Mouse (Mus musculus) E14TG2a.4 (cell line): Measurements from ENCODE around the gene Zdhhc6.

Experiments
- H3K27me3 ChIP-seq: 2 replicates; pipeline ENCODE4 v1.6.1; 2014; ENCODE audit warnings: low read length, control low read depth; ENCODE audit not compliant: insufficient read depth
- H3K36me3 ChIP-seq: 2 replicates; pipeline ENCODE4 v1.6.1; 2014; ENCODE audit warnings: low read length, control low read depth; ENCODE audit not compliant: insufficient read depth
- H3K4me1 ChIP-seq: replicated peaks from 2 replicates; pipeline ENCODE4 v1.6.1; 2014; ENCODE audit warnings: low read depth, low read length, control low read depth
- H3K4me3 ChIP-seq: replicated peaks from 2 replicates; pipeline ENCODE4 v1.5.1; 2014; ENCODE audit warnings: mild to moderate bottlenecking, low read length
- H3K9me3 ChIP-seq: 2 replicates; pipeline ENCODE4 v1.6.1; 2014; ENCODE audit warnings: low read length, control low read depth
- CTCF ChIP-seq: conservative IDR thresholded peaks from 2 replicates; pipeline ENCODE4 v1.5.1; 2014; ENCODE audit warnings: low read length
- NANOG ChIP-seq: IDR thresholded peaks from 2 replicates; pipeline ENCODE4 v1.6.1; 2014; ENCODE audit warnings: borderline replicate concordance, low read length, mixed read lengths
- POU5F1 ChIP-seq: IDR thresholded peaks from 2 replicates; pipeline ENCODE4 v1.6.1; 2014; ENCODE audit warnings: low read length, borderline replicate concordance

Gene Zdhhc6

DNA sequence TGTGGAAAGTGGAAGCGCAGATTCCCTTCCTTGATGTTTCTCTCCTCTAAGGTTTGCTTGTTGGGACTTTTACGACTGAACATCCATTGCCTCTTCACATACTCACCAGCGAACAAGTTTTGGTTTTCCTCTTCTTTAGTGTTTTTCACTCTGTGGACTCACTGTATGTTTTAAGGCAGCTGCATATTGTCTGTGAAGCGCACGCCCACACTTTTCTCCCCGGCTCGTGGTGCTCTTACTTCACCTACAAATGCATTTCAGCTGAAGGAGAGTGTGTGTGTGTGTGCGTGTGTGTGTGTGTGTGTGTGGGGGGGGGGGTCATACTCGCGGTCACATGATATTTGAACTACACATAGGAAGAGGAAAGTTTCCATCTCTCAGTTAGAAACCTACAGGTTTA lies 21.8 kb upstream of the Zdhhc6 start:
- H3K27me3 ChIP-seq: no peaks in the 10 kb centered on the region
- H3K4me3 ChIP-seq: no peak overlapping the region
- no peaks in the 10 kb centered on the region for H3K9me3 ChIP-seq
- TF ChIP-seq NANOG (no peak), POU5F1 (no peak), CTCF (no peak)
- peaks cover 8% of the 10 kb centered on the region; the same call in 1 of the 2 replicates for H3K36me3 ChIP-seq
- peaks cover 6% of the 10 kb centered on the region; the same call in 1 of the 2 replicates for H3K4me1 ChIP-seq

DNA sequence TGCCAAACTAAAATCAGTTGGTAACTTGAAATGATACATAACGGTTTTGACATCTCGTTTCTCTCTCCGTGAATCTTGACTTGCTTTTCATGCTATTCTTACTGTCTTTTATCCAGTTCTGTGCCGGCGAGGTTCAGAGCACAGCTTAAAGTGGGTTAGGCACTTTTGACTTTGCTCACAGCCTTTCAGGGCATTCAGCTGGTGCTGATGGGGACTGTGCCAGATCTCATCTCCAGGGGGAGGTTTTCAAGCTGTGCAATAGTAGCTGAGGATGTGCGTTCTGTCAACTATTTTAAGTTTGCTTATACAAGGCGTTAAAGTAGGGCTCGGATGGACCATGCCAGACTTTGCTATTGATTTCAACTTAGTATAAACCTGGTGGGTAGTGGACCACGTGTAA lies 21.2 kb upstream of the Zdhhc6 start:
- no peaks in the 10 kb centered on the region for H3K27me3 ChIP-seq
- H3K4me1 ChIP-seq: peaks cover 6% of the 10 kb centered on the region; the same call in 1 of the 2 replicates
- H3K36me3 ChIP-seq: peaks cover 9% of the 10 kb centered on the region; the same call in 1 of the 2 replicates
- H3K4me3 ChIP-seq: no peak overlapping the region
- TF ChIP-seq CTCF (no peak), NANOG (no peak), POU5F1 (no peak)
- no peaks in the 10 kb centered on the region for H3K9me3 ChIP-seq

DNA sequence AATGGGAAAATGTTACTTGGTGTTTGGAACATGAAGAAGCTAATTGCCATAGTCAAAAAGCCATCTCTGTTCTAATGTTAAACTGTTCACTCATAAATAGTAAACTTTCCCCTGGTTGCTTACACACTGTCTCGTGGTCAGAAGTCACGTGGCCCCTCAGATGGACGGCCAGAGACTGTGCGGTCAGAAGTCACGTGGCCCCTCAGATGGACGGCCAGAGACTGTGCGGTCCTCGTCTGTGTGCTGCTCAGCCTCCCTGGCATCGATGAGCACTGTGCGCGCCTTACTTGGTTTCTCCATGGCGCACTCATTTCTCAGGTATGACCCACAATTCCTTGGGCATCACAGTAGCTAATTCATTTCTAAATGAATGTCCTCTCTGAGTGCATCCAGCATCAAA lies 20.6 kb upstream of the Zdhhc6 start:
- Histone ChIP-seq H3K36me3 (peaks cover 15% of the 10 kb centered on the region), H3K27me3 (no peaks in the 10 kb centered on the region), H3K4me3 (no peak overlapping the region), H3K9me3 (no peaks in the 10 kb centered on the region), H3K4me1 (peaks cover 6% of the 10 kb centered on the region; the same call in 1 of the 2 replicates)
- TF ChIP-seq NANOG (no peak), POU5F1 (no peak), CTCF (no peak)

DNA sequence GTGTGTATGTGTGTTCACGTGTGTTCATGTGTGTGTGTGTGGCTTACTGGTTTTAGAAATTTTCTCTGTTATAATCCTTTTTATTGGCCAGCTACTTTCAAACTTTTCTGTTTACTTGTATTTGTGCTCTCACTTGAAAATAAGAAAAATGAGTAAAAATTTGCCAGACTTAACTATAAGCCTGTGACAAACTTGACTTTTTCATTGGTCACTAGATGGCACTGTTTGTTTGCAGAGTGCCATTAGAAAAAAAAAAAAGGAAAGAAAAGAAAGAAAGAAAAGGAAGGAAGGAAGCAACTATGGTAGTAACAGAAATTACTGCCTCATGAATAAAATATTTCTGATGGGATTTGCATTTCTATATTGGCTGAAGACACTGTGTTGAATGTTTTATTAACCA lies 20.0 kb upstream of the Zdhhc6 start:
- no peaks in the 10 kb centered on the region for H3K9me3 ChIP-seq
- peaks cover 6% of the 10 kb centered on the region; the same call in 1 of the 2 replicates for H3K4me1 ChIP-seq
- no peak overlapping the region for H3K4me3 ChIP-seq
- H3K36me3 ChIP-seq: peaks cover 21% of the 10 kb centered on the region
- peak; percentile 37 for TF ChIP-seq CTCF
- TF ChIP-seq NANOG: no peak
- no peaks in the 10 kb centered on the region for H3K27me3 ChIP-seq

DNA sequence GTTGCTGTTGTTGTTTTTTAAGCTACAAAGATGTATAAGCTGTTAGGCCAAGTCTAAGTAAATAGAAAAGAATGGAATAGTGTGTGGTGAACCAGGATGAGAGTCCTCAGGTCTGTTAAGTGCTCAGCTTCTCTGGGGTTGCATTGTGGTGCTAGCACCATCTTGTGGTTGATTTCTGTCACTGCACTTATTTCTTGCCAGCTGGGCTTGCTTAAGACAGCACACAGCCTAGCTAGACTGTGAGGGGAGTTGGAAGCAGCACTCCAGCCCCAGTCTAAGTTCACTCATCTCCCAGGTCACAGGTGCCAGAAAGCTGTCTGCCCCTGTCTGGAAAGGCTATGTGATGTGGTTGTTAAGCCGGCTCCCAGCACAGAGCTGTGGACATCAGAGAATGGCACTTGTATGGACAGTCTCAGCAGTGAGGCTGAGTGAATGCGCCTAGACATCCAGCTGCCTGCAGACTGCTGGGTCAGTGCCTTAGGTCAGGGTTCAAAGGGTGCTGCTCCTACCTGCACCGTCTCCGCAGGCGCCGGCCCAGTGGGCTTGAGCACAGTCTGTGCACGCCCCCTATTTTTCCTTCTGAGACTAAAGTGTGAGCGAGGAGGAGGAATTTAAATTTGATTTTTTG lies 16.9 kb upstream of the Zdhhc6 start:
- no peak for TF ChIP-seq POU5F1
- TF ChIP-seq CTCF: peak; percentile 76
- TF ChIP-seq NANOG: no peak
- Histone ChIP-seq H3K36me3 (peaks cover 49% of the 10 kb centered on the region), H3K4me1 (peaks cover 6% of the 10 kb centered on the region; the same call in 1 of the 2 replicates), H3K4me3 (no peak overlapping the region), H3K9me3 (no peaks in the 10 kb centered on the region), H3K27me3 (no peaks in the 10 kb centered on the region)

DNA sequence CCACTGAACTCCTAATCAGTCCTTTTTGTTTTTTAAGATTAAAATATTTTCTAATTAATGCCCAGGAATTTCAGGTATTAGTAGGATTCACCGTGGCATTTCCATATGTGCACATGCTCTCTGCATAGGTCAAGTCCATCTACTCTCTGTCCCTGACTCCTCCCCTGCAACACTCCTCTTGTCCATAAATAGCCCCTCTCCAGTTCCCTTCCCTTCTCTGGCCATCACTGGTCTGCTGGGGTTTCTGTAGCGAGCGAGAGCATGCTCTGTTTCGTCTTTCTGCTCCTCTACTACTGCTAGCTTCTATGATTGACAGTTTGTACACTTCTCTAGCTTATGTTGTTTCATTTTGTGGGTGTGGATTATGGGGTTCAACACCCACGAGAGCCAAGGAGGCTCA lies 15.9 kb upstream of the Zdhhc6 start:
- H3K9me3 ChIP-seq: no peaks in the 10 kb centered on the region
- H3K4me3 ChIP-seq: no peak overlapping the region
- H3K27me3 ChIP-seq: no peaks in the 10 kb centered on the region
- peaks cover 48% of the 10 kb centered on the region for H3K36me3 ChIP-seq
- H3K4me1 ChIP-seq: peaks cover 6% of the 10 kb centered on the region; the same call in 1 of the 2 replicates
- TF ChIP-seq CTCF: no peak
- no peak for TF ChIP-seq POU5F1
- TF ChIP-seq NANOG: no peak

DNA sequence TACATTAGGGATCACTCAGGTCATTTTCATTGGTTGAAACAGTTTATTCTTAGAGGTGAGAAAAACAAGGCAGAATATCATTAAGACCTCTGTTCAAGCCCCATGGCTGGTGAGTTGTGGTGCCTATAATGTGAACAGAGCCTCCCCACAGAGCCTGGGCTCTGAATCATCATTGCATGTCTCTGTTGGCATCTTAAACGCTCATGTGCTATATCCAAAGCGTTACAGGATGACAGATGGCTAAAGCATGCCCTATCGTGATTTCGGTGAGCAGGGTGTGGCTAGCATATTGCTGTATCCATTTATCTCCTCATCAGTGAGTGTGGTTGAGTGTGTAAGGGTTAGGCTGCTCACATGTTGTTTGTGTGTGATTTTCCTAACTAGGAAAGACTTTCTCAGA lies 11.7 kb upstream of the Zdhhc6 start:
- Histone ChIP-seq H3K27me3 (no peaks in the 10 kb centered on the region), H3K36me3 (peaks cover 57% of the 10 kb centered on the region), H3K9me3 (no peaks in the 10 kb centered on the region), H3K4me1 (peaks cover 7% of the 10 kb centered on the region; the same call in 1 of the 2 replicates), H3K4me3 (no peak overlapping the region)
- no peak for TF ChIP-seq CTCF
- no peak for TF ChIP-seq NANOG
- no peak for TF ChIP-seq POU5F1

DNA sequence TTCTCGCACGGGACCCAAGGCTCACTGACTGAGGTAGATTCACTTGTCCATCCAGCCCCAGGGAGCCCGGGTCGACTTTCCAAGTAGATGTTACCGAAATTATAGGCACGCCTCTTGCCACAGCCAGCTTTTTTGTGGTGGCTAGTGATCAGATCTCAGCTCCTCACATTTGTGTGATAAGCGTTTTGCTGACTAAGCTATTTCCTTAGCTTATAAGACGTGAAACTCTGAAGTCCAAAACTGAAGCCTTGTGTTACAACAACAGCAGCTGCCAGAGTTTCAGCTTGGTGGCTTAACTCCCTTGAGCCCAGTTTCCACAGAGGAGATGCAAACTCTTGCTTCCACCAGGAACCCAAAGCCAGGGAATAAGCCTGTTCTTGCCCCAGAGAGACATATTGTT lies 6.8 kb upstream of the Zdhhc6 start:
- no peak overlapping the region for H3K4me3 ChIP-seq
- H3K27me3 ChIP-seq: no peaks in the 10 kb centered on the region
- no peak for TF ChIP-seq CTCF
- TF ChIP-seq NANOG: no peak
- no peak for TF ChIP-seq POU5F1
- H3K9me3 ChIP-seq: no peaks in the 10 kb centered on the region
- peaks cover 24% of the 10 kb centered on the region for H3K36me3 ChIP-seq
- peaks cover 7% of the 10 kb centered on the region; the same call in 1 of the 2 replicates for H3K4me1 ChIP-seq

DNA sequence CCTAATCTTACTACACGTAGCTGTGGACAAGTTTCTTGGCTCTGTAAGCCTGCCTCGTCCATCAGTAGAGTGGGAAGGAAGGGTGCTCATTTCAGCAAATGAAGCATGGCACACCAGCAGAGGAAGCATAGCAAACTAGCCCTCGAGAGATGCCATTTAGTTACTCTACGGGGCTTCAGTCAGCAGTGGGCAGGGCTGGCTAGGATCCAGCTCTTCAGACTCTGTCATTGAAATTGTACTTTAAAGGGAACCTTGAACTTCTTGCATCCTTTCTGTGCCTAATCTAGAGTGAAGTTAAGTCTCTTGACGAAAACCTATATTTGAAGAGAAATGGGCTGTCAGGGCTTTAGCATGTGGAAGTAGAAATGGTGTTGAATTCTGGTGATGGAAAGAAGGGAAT lies 3.7 kb upstream of the Zdhhc6 start:
- peaks cover 24% of the 10 kb centered on the region for H3K36me3 ChIP-seq
- peaks cover 11% of the 10 kb centered on the region for H3K4me1 ChIP-seq
- TF ChIP-seq NANOG: no peak
- no peak for TF ChIP-seq POU5F1
- TF ChIP-seq CTCF: no peak
- H3K9me3 ChIP-seq: no peaks in the 10 kb centered on the region
- no peak overlapping the region for H3K4me3 ChIP-seq
- 0 out of 2 replicates have a peak, but pooled peaks cover 4% of the 10 kb centered on the region for H3K27me3 ChIP-seq
